Mouse (Mus musculus) mouse embryonic stem cell (cell line): ENCODE results near the gene Rab31.

Experiments
- in situ Hi-C, 2 experiments: fragments of 300-500 bp; cut with MboI; formaldehyde crosslinking; loops; 1 replicate in 1 of 2; 3 replicates in 1 of 2; pipeline ENCODE4 v1.14.3; 2019 to 2020; ENCODE audit warnings: low sequenced_read_pairs in 2 of 2, low pct_unique_long_range_greater_than_20kb in 1 of 2, mixed read lengths in 1 of 2; ENCODE audit not compliant: unreplicated experiment in 1 of 2

Gene Rab31

DNA sequence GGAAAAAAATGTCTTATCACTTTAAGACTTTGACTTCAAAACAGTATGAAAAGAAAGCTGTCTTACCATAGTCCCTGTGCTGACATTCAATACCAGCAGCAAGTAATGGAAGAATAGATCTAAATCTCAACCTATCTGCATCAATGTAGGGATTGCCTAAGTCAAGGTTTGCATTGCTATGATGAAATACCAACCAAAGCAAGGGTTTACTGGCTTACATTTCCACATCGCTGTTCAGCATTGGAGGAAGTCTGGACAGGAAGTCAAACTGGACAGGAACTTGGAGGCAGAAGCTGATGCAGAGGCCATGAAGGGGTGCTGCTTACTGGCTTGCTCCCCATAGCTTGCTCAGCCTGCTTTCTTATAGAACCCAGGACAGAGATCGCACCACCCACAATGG, 54.0 kb downstream of the Rab31 start:
- in situ Hi-C loops, result no loop called here

- in situ Hi-C loops, result no loop called here
Observed at GRCm38 (mm10) chr17:65717658-65718199, 54.8 kb downstream of the Rab31 start.

- in situ Hi-C loops, result no loop called here
Observed at GRCm38 (mm10) chr17:65714060-65714459, 58.5 kb downstream of the Rab31 start.

- in situ Hi-C loops, result no loop called here
Observed at GRCm38 (mm10) chr17:65712861-65713535, 59.6 kb downstream of the Rab31 start.

GRCm38 (mm10) chr17:65711779-65712178, 60.8 kb downstream of the Rab31 start:
- in situ Hi-C loops, result no loop called here

DNA sequence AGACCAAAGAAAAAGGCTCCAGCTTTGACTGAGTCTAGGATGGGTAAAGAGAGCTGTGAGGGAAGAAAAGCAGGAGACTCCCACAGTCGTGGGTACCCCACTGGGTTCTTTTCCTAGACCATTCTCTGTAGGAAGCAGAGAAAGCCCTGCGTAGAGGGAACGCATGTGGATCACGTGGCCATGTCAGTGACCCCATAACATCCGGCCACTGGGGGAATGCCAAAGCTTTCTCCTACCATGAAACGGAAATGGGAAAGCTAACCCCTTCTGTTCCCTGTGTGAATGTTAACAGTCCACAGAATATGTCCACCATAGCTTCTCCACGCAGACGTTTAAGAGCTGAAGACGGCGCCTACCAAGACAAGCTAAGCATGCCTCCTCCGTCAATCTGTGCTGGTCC, 62.0 kb downstream of the Rab31 start:
- in situ Hi-C loops, result no loop called here

GRCm38 (mm10) chr17:65706220-65706619, 66.3 kb downstream of the Rab31 start:
- in situ Hi-C loops, result no loop called here

DNA sequence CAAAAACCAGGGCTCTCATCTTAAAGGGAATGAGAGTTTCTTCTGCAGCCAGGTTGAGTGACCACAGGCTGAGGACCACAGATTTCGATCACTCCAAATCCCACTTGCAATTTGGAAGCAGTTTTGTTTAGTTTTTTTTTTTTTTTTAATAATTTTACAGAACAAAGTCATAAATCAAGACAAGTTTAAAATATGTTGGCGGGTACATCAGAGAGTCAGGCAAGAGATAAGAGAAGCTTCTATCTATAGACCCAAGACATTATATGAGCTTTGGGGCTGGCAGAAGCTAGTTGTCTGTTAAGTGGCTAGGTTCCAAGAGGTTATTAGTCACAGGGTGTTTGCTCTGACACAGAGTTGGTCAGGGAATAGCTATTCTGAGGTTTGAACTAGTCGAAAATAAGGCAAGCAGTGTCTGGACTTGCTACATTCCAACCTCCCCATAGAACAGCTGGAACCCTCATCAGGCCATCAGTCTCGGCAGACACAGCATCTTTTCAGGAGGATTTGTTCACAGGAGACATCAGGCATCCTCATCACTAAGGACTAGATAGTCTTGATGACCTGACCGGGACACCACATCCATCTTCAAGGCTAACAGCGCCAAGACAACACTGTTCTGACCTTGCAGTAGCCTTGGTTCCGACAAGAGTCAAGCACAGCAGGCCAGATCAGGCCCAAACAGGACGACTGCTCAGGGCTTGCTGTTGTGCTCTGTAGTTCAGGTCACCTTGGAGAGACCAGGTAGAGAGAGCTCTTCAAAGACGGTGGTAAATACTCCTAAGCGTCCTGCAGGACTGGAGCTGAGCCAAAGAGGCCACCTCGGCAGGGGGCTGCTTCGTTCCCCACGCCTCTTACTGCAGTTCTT, 68.8 kb downstream of the Rab31 start:
- in situ Hi-C loops, result no loop called here

- in situ Hi-C loops, result no loop called here
Observed at GRCm38 (mm10) chr17:65701797-65702566, 70.6 kb downstream of the Rab31 start.

DNA sequence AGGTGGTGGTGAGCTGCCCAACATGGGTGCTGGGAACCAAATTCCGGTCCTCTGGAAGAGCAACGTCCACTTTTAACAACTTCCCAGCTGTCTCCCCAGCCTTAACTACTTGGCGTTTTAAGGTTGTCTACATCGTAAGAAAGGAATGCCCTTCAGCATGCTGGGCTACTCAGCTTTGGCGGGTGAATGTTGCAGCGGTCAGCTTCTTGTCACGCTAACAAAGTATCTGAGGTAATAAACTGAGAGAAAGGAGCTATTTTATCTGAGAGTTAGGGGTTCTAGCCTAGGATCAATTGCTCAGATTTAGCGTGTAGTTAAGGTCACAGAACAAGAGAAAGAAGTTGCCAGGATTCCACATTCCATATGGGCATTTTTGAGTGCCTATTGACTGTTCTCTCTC, 71.2 kb downstream of the Rab31 start:
- in situ Hi-C loops, result no loop called here

GRCm38 (mm10) chr17:65700060-65700459, 72.5 kb downstream of the Rab31 start:
- in situ Hi-C loops, result no loop called here

DNA sequence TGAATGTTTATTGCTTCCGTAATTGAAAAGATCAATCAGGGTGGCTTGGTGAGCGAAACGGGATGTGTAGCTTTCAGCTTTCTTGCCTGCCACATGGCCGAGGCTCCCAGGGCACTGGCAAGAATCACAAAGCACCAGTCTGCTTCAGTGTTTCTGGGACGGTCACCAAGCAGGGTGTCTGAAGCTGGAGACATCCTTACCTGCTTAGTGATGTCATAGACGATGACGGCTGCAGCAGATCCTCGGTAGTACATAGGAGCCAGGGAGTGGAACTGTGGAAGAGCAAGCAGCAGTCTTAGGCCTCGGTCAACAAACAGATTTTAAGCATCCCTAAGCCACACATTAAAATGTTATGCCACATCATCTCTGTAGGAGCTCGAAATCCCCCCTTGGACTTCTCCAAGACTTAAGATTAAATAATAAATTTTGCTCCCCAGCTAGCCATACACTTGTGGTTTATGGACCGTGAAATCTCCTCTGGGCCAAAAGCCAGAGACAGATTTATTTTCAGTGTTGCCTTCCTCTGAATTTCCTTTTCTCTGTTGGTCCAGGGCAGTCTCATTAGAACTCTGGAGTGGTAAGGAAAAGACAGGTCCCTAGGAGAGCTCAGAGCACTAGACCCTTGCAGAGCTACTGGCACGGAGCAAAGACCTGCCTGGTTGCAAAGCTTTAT, 74.6 kb downstream of the Rab31 start:
- in situ Hi-C loops, result no loop called here

GRCm38 (mm10) chr17:65696939-65697338, 75.6 kb downstream of the Rab31 start:
- in situ Hi-C loops, result no loop called here

DNA sequence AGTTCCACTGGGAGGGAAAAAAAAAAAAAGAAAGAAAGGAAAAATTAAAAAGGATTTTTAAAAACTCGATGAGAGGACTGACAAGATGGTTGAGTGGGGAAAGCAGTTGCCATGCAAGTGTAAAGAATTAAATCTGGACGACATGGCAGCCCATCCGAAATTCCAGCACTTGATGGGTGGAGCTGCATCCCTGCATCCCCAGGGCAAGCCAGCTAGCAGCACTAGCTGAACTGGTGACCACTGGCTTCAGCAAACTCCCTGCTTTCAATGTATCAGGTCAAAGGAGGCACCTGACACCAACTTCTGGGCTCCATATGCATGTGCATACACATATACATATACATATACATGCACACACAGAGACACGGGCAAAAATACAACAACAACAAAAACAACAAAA, 80.3 kb downstream of the Rab31 start:
- in situ Hi-C loops, result no loop called here

DNA sequence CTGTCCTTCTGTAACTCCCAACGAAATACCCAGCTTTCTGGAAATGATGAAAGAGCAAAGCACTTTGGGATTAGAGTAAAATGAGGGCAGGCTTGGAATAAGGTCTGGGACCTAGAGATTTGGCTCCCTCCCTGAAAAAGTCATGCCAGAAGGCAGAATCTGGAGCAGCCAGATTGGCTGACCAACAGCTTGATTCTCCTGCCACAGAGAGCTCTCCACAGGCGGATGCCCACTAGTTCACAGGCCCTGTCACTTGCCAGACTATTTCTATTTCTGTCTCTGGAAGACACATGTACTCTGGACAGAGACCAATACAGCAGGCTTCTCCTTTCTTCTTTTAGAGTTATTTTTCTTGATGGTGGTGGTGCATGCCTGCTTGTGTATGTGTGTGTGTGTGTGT, 88.8 kb downstream of the Rab31 start:
- in situ Hi-C loops, result no loop called here

DNA sequence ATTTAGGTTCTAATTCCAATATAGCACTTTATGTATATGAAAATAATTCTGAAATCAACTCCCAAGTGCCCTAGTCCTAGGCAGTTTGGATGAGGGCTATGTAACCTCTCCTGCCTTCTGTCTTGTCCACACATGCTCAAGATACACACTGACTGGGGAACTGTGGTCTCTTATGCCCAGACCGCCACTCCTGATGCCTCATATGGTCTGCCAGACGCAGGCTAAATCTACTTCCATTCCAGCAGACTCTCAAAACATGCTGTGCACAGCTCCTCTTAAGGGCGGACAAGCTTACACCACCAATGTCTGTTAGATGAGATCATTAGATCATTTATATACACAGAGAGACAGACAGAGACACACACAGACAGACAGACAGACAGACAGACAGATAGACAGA, 89.2 kb downstream of the Rab31 start:
- in situ Hi-C loops, result no loop called here

DNA sequence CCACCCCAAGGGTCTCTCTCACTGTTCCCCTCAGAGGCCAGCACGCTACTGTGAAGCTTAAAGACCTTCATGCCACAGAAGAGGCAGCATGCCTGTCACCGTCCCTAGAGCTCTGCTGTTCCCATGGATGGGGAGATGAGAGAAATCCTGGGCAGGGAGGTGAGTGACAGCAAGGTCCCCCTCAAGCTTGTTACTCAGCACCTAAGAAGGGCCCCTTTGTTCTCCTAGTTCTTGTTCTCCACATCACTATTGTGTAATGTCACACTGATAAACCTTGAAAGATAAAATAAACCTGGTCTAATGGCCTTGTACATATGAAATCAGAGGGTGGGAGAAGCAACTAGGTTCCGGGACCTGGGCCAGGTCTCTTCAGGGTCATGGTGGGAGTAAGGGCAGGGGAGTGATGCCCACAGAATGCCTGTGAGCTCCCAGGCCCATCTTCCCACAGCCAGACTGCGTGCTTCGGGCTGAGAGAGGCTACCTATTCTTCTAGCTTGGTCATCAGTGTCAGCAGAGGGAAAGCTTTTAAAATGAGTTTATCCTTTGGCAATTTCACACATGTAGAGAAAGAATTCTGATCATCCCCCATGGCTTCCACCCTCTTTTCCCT, 90.4 kb downstream of the Rab31 start:
- in situ Hi-C loops, result no loop called here

DNA sequence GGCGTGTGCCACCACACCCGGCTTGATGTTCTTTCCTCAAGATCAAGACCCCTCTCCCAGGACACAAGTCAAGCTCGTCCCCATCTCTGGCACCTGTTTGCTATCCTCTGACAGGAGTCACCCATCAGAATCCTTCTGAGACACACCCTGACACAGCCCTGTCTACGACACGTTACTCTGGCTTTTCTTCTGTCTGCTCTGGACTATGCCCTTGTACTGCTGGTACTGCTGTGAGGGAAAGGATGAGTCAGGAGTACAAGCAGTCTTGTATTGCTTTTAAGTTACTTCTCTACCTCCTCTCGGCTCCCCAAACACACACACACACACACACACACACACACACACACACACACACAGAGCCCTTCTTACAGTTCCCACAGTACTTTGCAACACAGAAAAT, 91.0 kb downstream of the Rab31 start:
- in situ Hi-C loops, result no loop called here
